ENCODE assay signal across 16 mouse cellular contexts in the genomic region with DNA sequence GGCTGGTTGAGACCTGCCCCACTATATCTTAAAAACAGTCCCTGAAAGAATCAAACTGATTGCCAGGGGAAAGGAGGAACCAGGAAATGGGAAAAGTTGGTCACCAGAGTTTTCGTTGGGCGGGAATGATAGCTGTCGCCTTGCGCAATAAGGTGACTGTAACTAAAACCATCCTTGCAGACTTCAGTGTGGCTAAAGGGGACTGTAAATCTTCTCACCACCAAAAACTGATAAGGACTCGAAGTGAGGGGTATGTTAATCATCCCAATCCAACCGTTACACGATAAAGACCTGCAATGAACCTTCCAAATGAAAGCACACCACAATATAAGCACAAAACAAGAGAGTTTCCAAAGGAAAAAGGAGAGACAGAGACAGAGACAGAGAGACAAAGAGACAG. TPM values are rescaled to one million over a fixed set of nuclear protein-coding genes. Genes with fewer than 3 reads are reported as not detected.
A peak's percentile ranks its signal among the peaks of the same experiment; 100 is the strongest.
DNase-seq lines count a peak whose midpoint lies in the region; ATAC-seq and TF ChIP-seq lines count a peak whose summit lies in the region.
"Had no signal": no experiment of that assay in that cellular context is flagged by ENCODE, and none has a peak within 500 bp of the region (broad histone marks: within the 10 kb centered on the region; RNA-seq: fewer than 3 reads in every experiment).

No protein-coding gene starts in this region.

- no peak for ATAC-seq in lung, embryonic 14.5 days (ENCODE audit: insufficient read depth)
- no peak for ATAC-seq in limb, embryonic 15.5 days (ENCODE audit: insufficient number of reproducible peaks, low FRiP score, low TSS enrichment, low read depth)
- ATAC-seq in hindbrain, embryonic 14.5 days (ENCODE audit: low FRiP score): no peak
- ATAC-seq: hindbrain, embryonic 16.5 days had no signal

- H3K9ac ChIP-seq in lung, embryonic 14.5 days: no peak overlapping the region
- H3K9ac ChIP-seq in MEL (ENCODE audit: control insufficient read depth, low read depth, low read length, poor library complexity, severe bottlenecking): peak overlapping the region; percentile 79
- H3K9ac ChIP-seq in limb, embryonic 15.5 days: no peak overlapping the region
- no peak overlapping the region for H3K9ac ChIP-seq in hindbrain, embryonic 14.5 days
- H3K9ac ChIP-seq: lung, embryonic 15.5 days; midbrain, embryonic 12.5 days had no signal

- TF ChIP-seq RAD21 in MEL (IDR thresholded peaks at IDR 0.05; ENCODE audit: low read depth, low read length): no peak

- H3K4me2 ChIP-seq in lung, embryonic 14.5 days: no peak overlapping the region
- no peak overlapping the region for H3K4me2 ChIP-seq in limb, embryonic 15.5 days
- no peak overlapping the region for H3K4me2 ChIP-seq in hindbrain, embryonic 14.5 days (replicated peaks)
- H3K4me2 ChIP-seq: lung, embryonic 15.5 days; midbrain, embryonic 12.5 days had no signal

- no peaks in the 10 kb centered on the region for H3K36me3 ChIP-seq in lung, embryonic 14.5 days (ENCODE audit: insufficient read depth)
- H3K36me3 ChIP-seq in MEL (ENCODE audit: control insufficient read depth in 1 of 2, insufficient read depth in 2 of 2, low read length in 2 of 2): peaks cover 0 to 20% of the 10 kb centered on the region in 2 experiments; a peak in 2 of 4 replicates
- H3K36me3 ChIP-seq in limb, embryonic 15.5 days: no peaks in the 10 kb centered on the region
- H3K36me3 ChIP-seq in hindbrain, embryonic 14.5 days (replicated peaks; ENCODE audit: control insufficient read depth, insufficient read depth): no peaks in the 10 kb centered on the region
- H3K36me3 ChIP-seq: forebrain, embryonic 10.5 days; lung, embryonic 15.5 days; midbrain, embryonic 12.5 days had no signal

- H3K4me3 ChIP-seq in lung, embryonic 14.5 days (ENCODE audit: low read depth, low read length): no peak overlapping the region
- H3K4me3 ChIP-seq in lung, adult 2 months (replicated peaks; ENCODE audit: extremely low read depth, low read depth, low read length): no peak overlapping the region
- peak overlapping the region; percentile 39 to 50 for H3K4me3 ChIP-seq in MEL (ENCODE audit: control insufficient read depth in 1 of 2, insufficient read depth in 1 of 2, low read depth in 2 of 2, low read length in 2 of 2)
- no peak overlapping the region for H3K4me3 ChIP-seq in limb, embryonic 15.5 days
- no peak overlapping the region for H3K4me3 ChIP-seq in hindbrain, embryonic 14.5 days (replicated peaks; ENCODE audit: low read length)
- H3K4me3 ChIP-seq: forebrain, embryonic 10.5 days; lung, embryonic 15.5 days; midbrain, embryonic 12.5 days had no signal

- no peak for TF ChIP-seq POLR2A in lung, adult 2 months (IDR thresholded peaks at IDR 0.05; ENCODE audit: borderline replicate concordance, extremely low read depth, low read depth, low read length)
- TF ChIP-seq POLR2A in MEL (IDR thresholded peaks at IDR 0.05; ENCODE audit: control insufficient read depth in 1 of 2, insufficient read depth in 1 of 2, low read depth in 1 of 2, low read length in 2 of 2, poor library complexity in 1 of 2): no peak

- no peaks in the 10 kb centered on the region for H3K27me3 ChIP-seq in lung, embryonic 14.5 days (ENCODE audit: insufficient read depth, low read length)
- no peaks in the 10 kb centered on the region for H3K27me3 ChIP-seq in MEL (ENCODE audit: control insufficient read depth in 1 of 2, insufficient read depth in 2 of 2, low read length in 2 of 2)
- H3K27me3 ChIP-seq in limb, embryonic 15.5 days: no peaks in the 10 kb centered on the region
- H3K27me3 ChIP-seq in hindbrain, embryonic 14.5 days (ENCODE audit: control insufficient read depth, insufficient read depth, low read length): no peaks in the 10 kb centered on the region
- H3K27me3 ChIP-seq: lung, embryonic 15.5 days; midbrain, embryonic 12.5 days had no signal

- no peaks in the 10 kb centered on the region; the same call in 1 of the 2 replicates for H3K79me2 ChIP-seq in MEL (ENCODE audit: control insufficient read depth, insufficient read depth, low read length, poor library complexity)

- 56% methylated on average over 7 of the region's 7 CpGs for WGBS in lung, embryonic 14.5 days
- WGBS in lung, adult 2 months: 71% methylated on average over 7 of the region's 7 CpGs
- 65% methylated on average over 7 of the region's 7 CpGs for WGBS in limb, embryonic 15.5 days
- WGBS in hindbrain, embryonic 14.5 days: 87% methylated on average over 7 of the region's 7 CpGs

- no peak overlapping the region for H3K27ac ChIP-seq in lung, embryonic 14.5 days (ENCODE audit: low read depth)
- H3K27ac ChIP-seq in MEL (ENCODE audit: control insufficient read depth, low read depth, low read length): peak overlapping the region; percentile 92
- H3K27ac ChIP-seq in limb, embryonic 15.5 days: peak overlapping the region; percentile 73; the same call in 1 of the 2 replicates
- no peak overlapping the region for H3K27ac ChIP-seq in hindbrain, embryonic 14.5 days
- H3K27ac ChIP-seq: forebrain, embryonic 10.5 days; midbrain, embryonic 12.5 days had no signal

- H3K9me3 ChIP-seq in lung, embryonic 14.5 days (ENCODE audit: low read depth, low read length): no peaks in the 10 kb centered on the region
- no peaks in the 10 kb centered on the region for H3K9me3 ChIP-seq in MEL (replicated peaks; ENCODE audit: insufficient read depth, low read length)
- no peaks in the 10 kb centered on the region for H3K9me3 ChIP-seq in limb, embryonic 15.5 days
- no peaks in the 10 kb centered on the region for H3K9me3 ChIP-seq in hindbrain, embryonic 14.5 days (ENCODE audit: control insufficient read depth, low read length)
- H3K9me3 ChIP-seq: forebrain, embryonic 10.5 days; lung, embryonic 15.5 days; midbrain, embryonic 12.5 days had no signal

- no peak for TF ChIP-seq CTCF in lung, embryonic 14.5 days (IDR thresholded peaks at IDR 0.05; ENCODE audit: low read depth)
- TF ChIP-seq CTCF in lung, adult 2 months (IDR thresholded peaks at IDR 0.05; ENCODE audit: insufficient read depth, low read length): no peak
- TF ChIP-seq CTCF in MEL (IDR thresholded peaks at IDR 0.05 in 2 of 3, conservative IDR thresholded peaks at IDR 0.05 in 1 of 3; ENCODE audit: control insufficient read depth in 1 of 3, insufficient read depth in 1 of 3, low read depth in 2 of 3, low read length in 3 of 3, poor library complexity in 1 of 3, severe bottlenecking in 1 of 3): no peak

- DNase-seq in adrenal gland, postnatal 36 days: peak; percentile 16 to 34
- no peak for DNase-seq in adrenal gland, postnatal 25 days
- peak; percentile 49 for DNase-seq in lung, embryonic 14.5 days
- no peak for DNase-seq in lung, adult 2 months
- peak; percentile 78 for DNase-seq in MEL (ENCODE audit: low read depth, low spot score)
- DNase-seq in spleen, adult 18-20 months: no peak
- no peak for DNase-seq in hindbrain, embryonic 14.5 days (ENCODE audit: low spot score)
- DNase-seq: B cell, adult 2 months; cerebellum, adult 9-11 months; kidney, adult 8-10 months; right cerebral cortex, postnatal 14 days had no signal

- TF ChIP-seq EP300 in MEL (IDR thresholded peaks at IDR 0.05; ENCODE audit: low read depth in 1 of 2, low read length in 2 of 2): peak; percentile 88 to 95

- 0 out of 2 replicates have a peak, but pooled peaks cover 3% of the 10 kb centered on the region for H3K4me1 ChIP-seq in lung, embryonic 14.5 days (ENCODE audit: insufficient read depth)
- peaks cover 3% of the 10 kb centered on the region for H3K4me1 ChIP-seq in lung, adult 2 months (ENCODE audit: control insufficient read depth, insufficient read depth, low read length)
- peaks cover 12 to 33% of the 10 kb centered on the region in 2 experiments for H3K4me1 ChIP-seq in MEL (ENCODE audit: control insufficient read depth in 1 of 2, insufficient read depth in 2 of 2, low read length in 2 of 2)
- peaks cover 35% of the 10 kb centered on the region for H3K4me1 ChIP-seq in limb, embryonic 15.5 days
- no peaks in the 10 kb centered on the region for H3K4me1 ChIP-seq in hindbrain, embryonic 14.5 days (replicated peaks; ENCODE audit: control insufficient read depth, insufficient read depth, low read length)

TF ChIP-seq in MEL, 35 proteins besides CTCF, POLR2A, EP300 and RAD21 (continues in another document):
- TF ChIP-seq E2F4 (IDR thresholded peaks at IDR 0.05; ENCODE audit: borderline replicate concordance, low read depth, low read length) (peak; percentile 53; the same call in 1 of the 2 replicates), MAX (IDR thresholded peaks at IDR 0.05; ENCODE audit: low read length) (0 out of 2 replicates have a peak, but pooled peaks have one; percentile 22), ETS1 (IDR thresholded peaks at IDR 0.05; ENCODE audit: low read depth, low read length) (peak; percentile 81), MYC (IDR thresholded peaks at IDR 0.05; ENCODE audit: low read depth, low read length) (0 out of 2 replicates have a peak, but pooled peaks have one; percentile 23), MXI1 (IDR thresholded peaks at IDR 0.05; ENCODE audit: low read depth, low read length) (no peak), MYB (IDR thresholded peaks at IDR 0.05; ENCODE audit: low read depth, low read length) (peak; percentile 86), NRF1 (IDR thresholded peaks at IDR 0.05; ENCODE audit: insufficient read depth, low read depth, low read length, poor library complexity, severe bottlenecking) (no peak), HCFC1 (IDR thresholded peaks at IDR 0.05; ENCODE audit: low read depth, low read length) (no peak), TCF12 (IDR thresholded peaks at IDR 0.05; ENCODE audit: low read depth, low read length) (peak; percentile 82), KAT2A (conservative IDR thresholded peaks at IDR 0.05; ENCODE audit: low read depth, low read length) (no peak), MAFK (IDR thresholded peaks at IDR 0.05; ENCODE audit: borderline replicate concordance, low read depth, low read length) (no peak), POLR2AphosphoS2 (IDR thresholded peaks at IDR 0.05; ENCODE audit: low read length) (no peak), RCOR1 (IDR thresholded peaks at IDR 0.05; ENCODE audit: low read depth, low read length) (peak; percentile 90), SIN3A (IDR thresholded peaks at IDR 0.05; ENCODE audit: low read length) (peak; percentile 69), SMC3 (IDR thresholded peaks at IDR 0.05; ENCODE audit: low read depth, low read length) (no peak), POLR2AphosphoS5 (IDR thresholded peaks at IDR 0.05; ENCODE audit: borderline replicate concordance, low read depth, low read length) (no peak)

RNA-seq across cellular contexts. Expression of a gene that starts 57.5 kb away (rescaled TPM):
- 10 to 100 TPM; 15.2 to 22.1 TPM for total RNA-seq in adrenal gland, postnatal 36 days (2021)
- 15.2 and 20.6 TPM in 2 replicates for total RNA-seq in adrenal gland, postnatal 25 days (2021)
- polyA plus RNA-seq in lung, embryonic 14.5 days (2014; fragmentation: Nextera tagmentation; extraction: Ambion mirVana): 13.4 and 14.9 TPM in 2 replicates
- 1.5 and 2.8 TPM in 2 replicates for polyA plus RNA-seq in lung, adult 2 months (2012; rRNA removed)
- total RNA-seq in MEL (2012; rRNA removed): 2.0 and 2.7 TPM in 2 replicates
- 1 to 10 TPM in 1 of 2 experiments, not detected in 1; 4.3 TPM for polyA plus RNA-seq in MEL (2012; ENCODE audit: insufficient read depth in 1 of 2, insufficient read length in 2 of 2, low read depth in 1 of 2, low replicate concordance in 2 of 2, missing spikeins in 1 of 2)
- 15.4 and 17.8 TPM in 2 replicates for polyA plus RNA-seq in limb, embryonic 15.5 days (2015; fragmentation: Nextera tagmentation; extraction: Ambion mirVana)
- 13.3 and 17.2 TPM in 2 replicates for polyA plus RNA-seq in hindbrain, embryonic 14.5 days (2014; fragmentation: Nextera tagmentation; extraction: Ambion mirVana)

Comparison
In these comparisons a context has a peak if more than half of its experiments do, and no peak if none do; other contexts are left out.
1. DNase-seq: peak in adrenal gland, postnatal 36 days (2 of 2), lung, embryonic 14.5 days (single experiment) and MEL (single experiment); none in adrenal gland, postnatal 25 days (single experiment), lung, adult 2 months (single experiment), spleen, adult 18-20 months (0 of 2) and hindbrain, embryonic 14.5 days (single experiment).
2. H3K27ac ChIP-seq: peak in MEL (single experiment) and limb, embryonic 15.5 days (single experiment); none in lung, embryonic 14.5 days (single experiment) and hindbrain, embryonic 14.5 days (single experiment).
3. H3K4me3 ChIP-seq: peak in MEL (2 of 2); none in lung, embryonic 14.5 days (single experiment), lung, adult 2 months (single experiment), limb, embryonic 15.5 days (single experiment) and hindbrain, embryonic 14.5 days (single experiment).